Mouse (Mus musculus): ENCODE measurements around the gene Epha1.

- TF ChIP-seq GATA1 (IDR thresholded peaks at IDR 0.05; ENCODE audit: low read length) (no peak), TAL1 (IDR thresholded peaks at IDR 0.05; ENCODE audit: low read length) (no peak)
These were observed 10.3 kb upstream of the Epha1 start for GRCm38 (mm10) chr6:42383360-42383759.
